Mouse (Mus musculus) testis, adult 2 months (tissue): ENCODE measurements around the gene Med24.
"Not testable (repeated sequence)": the region's sequence is repeated elsewhere in the genome, so short reads cannot be mapped to it uniquely, and the experiment has no call there.

ENCODE experiments used
- CTCF ChIP-seq: fragments of 200-500 bp; IDR thresholded peaks from 2 replicates; pipeline ENCODE4 v1.5.1; 2012; ENCODE audit warnings: low read depth, mild to moderate bottlenecking, inconsistent platforms, low read length, moderate library complexity; ENCODE audit not compliant: control insufficient read depth, insufficient read depth, insufficient replicate concordance
- POLR2A ChIP-seq: fragments of 200-500 bp; IDR thresholded peaks from 2 replicates; pipeline ENCODE4 v1.6.1; 2012; ENCODE audit warnings: low read depth, mild to moderate bottlenecking, inconsistent platforms, low read length, moderate library complexity; ENCODE audit not compliant: control insufficient read depth

- TF ChIP-seq POLR2A, CTCF: not testable (repeated sequence)
Observed at GRCm38 (mm10) chr11:98680595-98680994, 48.6 kb downstream of the Med24 start.
